Mouse (Mus musculus) myocyte (in vitro differentiated cells): Measurements from ENCODE around the gene Mink1. TPM values are rescaled to one million over a fixed set of nuclear protein-coding genes. Genes with fewer than 3 reads are reported as not detected.
A peak's percentile ranks its signal among the peaks of the same experiment; 100 is the strongest.

ENCODE experiments used
- H3K27me3 ChIP-seq: one replicate; pipeline ENCODE4 v1.6.1; 2011; ENCODE audit not compliant: control insufficient read depth, insufficient read depth, insufficient read length
- H3K36me3 ChIP-seq: one replicate; pipeline ENCODE4 v1.6.1; 2011; ENCODE audit not compliant: control insufficient read depth, insufficient read depth
- H3K4me2 ChIP-seq: one replicate; pipeline ENCODE4 v1.6.1; 2011; ENCODE audit warnings: low read depth, control low read depth
- H3K4me3 ChIP-seq: one replicate; pipeline ENCODE4 v1.5.1; 2011; ENCODE audit warnings: mild to moderate bottlenecking, control low read depth, moderate library complexity
- H3K79me2 ChIP-seq: one replicate; pipeline ENCODE4 v1.6.1; 2011; ENCODE audit not compliant: control insufficient read depth, insufficient read depth
- H3ac ChIP-seq: one replicate; pipeline ENCODE4 v1.6.1; 2011; ENCODE audit not compliant: control insufficient read depth, insufficient read length
- CEBPB ChIP-seq: IDR thresholded peaks from 2 replicates; pipeline ENCODE4 v1.6.1; 2011; ENCODE audit warnings: mild to moderate bottlenecking, moderate library complexity; ENCODE audit not compliant: poor library complexity, insufficient read depth, severe bottlenecking
- E2F4 ChIP-seq: IDR thresholded peaks from one replicate; pipeline ENCODE4 v1.6.1; 2011; ENCODE audit warnings: mild to moderate bottlenecking, control low read depth, moderate library complexity; ENCODE audit not compliant: insufficient read depth
- MAX ChIP-seq: IDR thresholded peaks from one replicate; pipeline ENCODE4 v1.6.1; 2011; ENCODE audit warnings: low read depth, mild to moderate bottlenecking, control low read depth
- MYOD1 ChIP-seq, 3 experiments: IDR thresholded peaks; one replicate each; pipeline ENCODE4 v1.6.1; 2011; ENCODE audit warnings: control low read depth in 2 of 3, low read depth in 2 of 3, mild to moderate bottlenecking in 2 of 3, moderate library complexity in 1 of 3; ENCODE audit not compliant: insufficient read length in 2 of 3, control insufficient read depth in 1 of 3
- MYOG ChIP-seq, 3 experiments: IDR thresholded peaks; one replicate each; pipeline ENCODE4 v1.6.1; 2011; ENCODE audit warnings: control low read depth in 2 of 3, low read depth in 2 of 3, mild to moderate bottlenecking in 2 of 3; ENCODE audit not compliant: insufficient read length in 2 of 3, control insufficient read depth in 1 of 3, insufficient read depth in 1 of 3
- POLR2A ChIP-seq: IDR thresholded peaks from one replicate; pipeline ENCODE4 v1.6.1; 2011; ENCODE audit warnings: low read depth, mild to moderate bottlenecking, control low read depth, moderate library complexity; ENCODE audit not compliant: insufficient read length
- POLR2AphosphoS2 ChIP-seq: IDR thresholded peaks from one replicate; pipeline ENCODE4 v1.6.1; 2011; ENCODE audit warnings: low read depth, control low read depth; ENCODE audit not compliant: insufficient read length
- REST ChIP-seq: IDR thresholded peaks from one replicate; pipeline ENCODE4 v1.6.1; 2011; ENCODE audit warnings: mild to moderate bottlenecking, control low read depth, moderate library complexity; ENCODE audit not compliant: insufficient read depth, insufficient read length
- SRF ChIP-seq: IDR thresholded peaks from one replicate; pipeline ENCODE4 v1.6.1; 2011; ENCODE audit warnings: low read depth; ENCODE audit not compliant: control insufficient read depth, insufficient read length
- TCF12 ChIP-seq: IDR thresholded peaks from one replicate; pipeline ENCODE4 v1.6.1; 2011; ENCODE audit warnings: mild to moderate bottlenecking, control low read depth; ENCODE audit not compliant: poor library complexity, insufficient read depth, severe bottlenecking
- TCF3 ChIP-seq: IDR thresholded peaks from one replicate; pipeline ENCODE4 v1.6.1; 2011; ENCODE audit warnings: low read depth, control low read depth; ENCODE audit not compliant: insufficient read length
- USF1 ChIP-seq: IDR thresholded peaks from one replicate; pipeline ENCODE4 v1.6.1; 2011; ENCODE audit warnings: low read depth, mild to moderate bottlenecking, control low read depth, moderate library complexity
- polyA plus RNA-seq: library from polyadenylated mRNA; unstranded; fragments of >200 nt; fragmentation: generic; extraction: Trizol; gene quantifications from one replicate; pipeline ENCODE4 v1.2.1, GENCODE M21; 2012; ENCODE audit warnings: missing spikeins

Mink1 gene
- polyA plus RNA-seq, 1 experiment = 34.4 TPM

DNA sequence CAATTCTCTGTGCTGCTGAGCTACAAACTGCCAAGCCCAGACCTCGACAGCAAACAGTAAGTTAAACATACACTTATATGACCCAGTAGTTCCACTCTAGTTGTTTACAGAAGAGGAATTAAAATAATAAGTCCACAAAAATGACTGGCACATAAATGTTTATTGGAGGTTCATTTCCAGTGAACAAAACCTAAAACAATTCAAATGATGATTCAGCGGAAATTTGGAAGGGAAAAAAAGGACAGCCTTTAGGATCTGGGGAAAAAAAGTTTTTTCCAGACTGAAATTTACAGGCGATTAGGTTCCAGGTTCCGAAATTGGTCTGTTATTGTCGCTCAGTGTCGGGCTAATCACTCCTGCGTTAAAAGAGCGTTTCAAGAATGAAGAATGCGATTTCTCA, 23.3 kb upstream of the Mink1 start:
- TF ChIP-seq USF1 (no peak), SRF (no peak), MAX (no peak), TCF3 (no peak), TCF12 (no peak), POLR2AphosphoS2 (no peak), REST (no peak), CEBPB (no peak), POLR2A (no peak), MYOD1 (IDR thresholded peaks at IDR 0.05; ENCODE audit: control insufficient read depth in 1 of 3, insufficient read length in 2 of 3, low read depth in 2 of 3) (no peak), E2F4 (no peak), MYOG (IDR thresholded peaks at IDR 0.05; ENCODE audit: control insufficient read depth in 1 of 3, insufficient read depth in 1 of 3, insufficient read length in 2 of 3, low read depth in 2 of 3) (no peak)
- Histone ChIP-seq H3K4me3 (peak overlapping the region; percentile 32), H3K27me3 (no peaks in the 10 kb centered on the region), H3K36me3 (no peaks in the 10 kb centered on the region), H3K79me2 (no peaks in the 10 kb centered on the region), H3K4me2 (peak overlapping the region; percentile 70), H3ac (peak overlapping the region; percentile 3)

DNA sequence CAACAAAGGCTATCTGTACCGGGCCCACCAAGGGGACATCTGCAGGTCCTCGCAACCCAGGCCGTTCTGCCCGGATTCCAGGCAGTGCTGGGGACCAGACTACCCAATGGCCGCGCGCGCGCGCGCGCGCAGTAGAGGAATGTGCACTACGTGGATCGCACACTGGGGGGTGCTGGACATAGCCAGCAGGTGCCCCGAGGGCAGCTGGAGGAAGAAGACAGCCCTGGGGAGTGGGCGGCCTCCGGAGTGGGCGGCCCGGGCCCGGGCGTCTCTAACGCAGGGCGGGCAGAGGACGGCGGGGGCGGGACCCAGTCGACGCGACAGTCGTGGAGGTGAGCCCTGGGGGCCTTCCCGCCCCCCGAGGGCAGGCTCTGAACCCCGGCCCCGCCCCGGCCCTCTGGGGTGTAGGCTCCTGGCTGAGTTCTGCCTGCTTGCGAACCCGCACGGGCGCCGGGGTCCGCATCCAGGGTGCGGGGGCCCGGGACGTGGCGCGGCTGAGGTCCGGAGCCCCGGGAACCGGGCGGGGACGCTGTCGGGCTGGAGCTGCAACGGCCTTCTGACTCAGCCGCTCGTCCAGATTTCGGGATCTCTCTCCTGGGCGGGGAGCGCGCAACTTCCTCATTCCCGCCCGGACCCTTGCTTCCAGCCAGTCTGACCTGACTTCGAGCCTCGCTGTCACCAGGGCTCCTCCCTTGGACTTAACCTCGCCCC, 22.6 kb upstream of the Mink1 start, which contains the start of gene Pld2:
Gene Pld2 (plus strand): TSS at position 188 of the 711 bp plus-strand sequence.
- Histone ChIP-seq H3K36me3 (no peaks in the 10 kb centered on the region), H3ac (peak within 1 kb of the TSS; percentile 3), H3K4me2 (peak within 1 kb of the TSS; percentile 70), H3K4me3 (peak within 1 kb of the TSS; percentile 32), H3K27me3 (no peaks in the 10 kb centered on the region), H3K79me2 (no peaks in the 10 kb centered on the region)
- TF ChIP-seq CEBPB (no peak), SRF (no peak), REST (no peak), USF1 (no peak), MYOD1 (IDR thresholded peaks at IDR 0.05; ENCODE audit: control insufficient read depth in 1 of 3, insufficient read length in 2 of 3, low read depth in 2 of 3) (peak in 2 of 3 experiments; percentile 73 to 83), MYOG (IDR thresholded peaks at IDR 0.05; ENCODE audit: control insufficient read depth in 1 of 3, insufficient read depth in 1 of 3, insufficient read length in 2 of 3, low read depth in 2 of 3) (peak in 2 of 3 experiments; percentile 72 to 82), TCF3 (no peak), MAX (no peak), TCF12 (no peak), E2F4 (no peak), POLR2A (peak; percentile 46), POLR2AphosphoS2 (peak; percentile 34)

- Histone ChIP-seq H3K4me2 (peak overlapping the region; percentile 70), H3K79me2 (no peaks in the 10 kb centered on the region), H3ac (no peak overlapping the region), H3K27me3 (no peaks in the 10 kb centered on the region), H3K4me3 (peak overlapping the region; percentile 32), H3K36me3 (no peaks in the 10 kb centered on the region)
- TF ChIP-seq TCF12 (no peak), POLR2AphosphoS2 (no peak), TCF3 (no peak), SRF (no peak), POLR2A (no peak), CEBPB (no peak), E2F4 (no peak), MYOG (IDR thresholded peaks at IDR 0.05; ENCODE audit: control insufficient read depth in 1 of 3, insufficient read depth in 1 of 3, insufficient read length in 2 of 3, low read depth in 2 of 3) (no peak), USF1 (no peak), REST (no peak), MAX (no peak)
These were observed 21.8 kb upstream of the Mink1 start for GRCm38 (mm10) chr11:70540928-70541327.

DNA sequence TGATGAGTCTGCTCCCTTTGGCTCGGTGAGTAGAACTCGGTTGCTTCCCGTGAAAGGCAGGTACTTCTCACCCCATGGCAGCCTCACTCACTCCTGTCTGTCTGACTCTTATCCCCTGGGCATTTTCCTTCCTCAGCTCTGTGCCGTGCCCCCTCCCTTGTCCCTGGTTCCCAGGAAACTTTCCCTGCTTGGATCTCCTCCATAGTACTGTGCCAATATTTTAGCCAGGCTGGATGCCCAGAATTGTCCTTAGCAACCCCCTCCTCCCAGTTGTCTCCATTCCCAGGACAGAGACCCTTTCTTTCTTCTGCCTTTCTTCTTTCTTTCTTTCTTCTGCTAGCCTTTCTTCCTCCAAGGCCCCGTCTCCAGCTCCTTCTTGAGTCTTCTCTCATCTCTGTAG, 21.3 kb upstream of the Mink1 start:
- Histone ChIP-seq H3K4me3 (no peak overlapping the region), H3ac (no peak overlapping the region), H3K4me2 (peak overlapping the region; percentile 70), H3K79me2 (no peaks in the 10 kb centered on the region), H3K36me3 (no peaks in the 10 kb centered on the region), H3K27me3 (no peaks in the 10 kb centered on the region)
- TF ChIP-seq CEBPB = no peak
- TF ChIP-seq POLR2AphosphoS2 = no peak
- TF ChIP-seq USF1 = no peak
- TF ChIP-seq SRF = no peak
- no peak for TF ChIP-seq REST

DNA sequence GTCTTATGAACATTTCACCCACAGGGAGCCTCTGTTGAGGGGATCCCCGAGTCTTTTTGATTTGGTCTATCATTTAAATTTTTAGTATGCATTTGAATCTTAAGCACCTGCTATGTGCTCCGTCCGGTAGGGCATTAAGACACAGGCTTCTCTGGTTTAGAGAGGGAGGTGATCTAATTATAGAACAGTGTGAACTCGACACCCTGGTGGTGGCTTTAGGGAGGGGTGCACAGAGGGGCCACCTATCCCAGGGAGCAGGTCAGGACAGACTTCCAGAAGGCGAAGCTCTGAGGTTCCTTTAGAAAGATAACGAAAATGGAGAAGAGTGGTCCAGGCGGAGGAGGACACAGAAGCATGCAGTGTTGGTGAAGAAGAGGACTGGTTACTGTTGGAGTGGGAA, 18.2 kb upstream of the Mink1 start:
- Histone ChIP-seq H3K79me2 (no peaks in the 10 kb centered on the region), H3K4me2 (peak overlapping the region; percentile 49), H3K27me3 (no peaks in the 10 kb centered on the region), H3K36me3 (no peaks in the 10 kb centered on the region), H3ac (no peak overlapping the region), H3K4me3 (no peak overlapping the region)
- no peak for TF ChIP-seq MYOG (IDR thresholded peaks at IDR 0.05; ENCODE audit: control insufficient read depth in 1 of 3, insufficient read depth in 1 of 3, insufficient read length in 2 of 3, low read depth in 2 of 3)
- TF ChIP-seq REST = no peak
- TF ChIP-seq SRF = no peak
- no peak for TF ChIP-seq POLR2AphosphoS2
- TF ChIP-seq CEBPB = no peak
- TF ChIP-seq MYOD1 (IDR thresholded peaks at IDR 0.05; ENCODE audit: control insufficient read depth in 1 of 3, insufficient read length in 2 of 3, low read depth in 2 of 3) = no peak
- no peak for TF ChIP-seq E2F4
